In the genomic region with DNA sequence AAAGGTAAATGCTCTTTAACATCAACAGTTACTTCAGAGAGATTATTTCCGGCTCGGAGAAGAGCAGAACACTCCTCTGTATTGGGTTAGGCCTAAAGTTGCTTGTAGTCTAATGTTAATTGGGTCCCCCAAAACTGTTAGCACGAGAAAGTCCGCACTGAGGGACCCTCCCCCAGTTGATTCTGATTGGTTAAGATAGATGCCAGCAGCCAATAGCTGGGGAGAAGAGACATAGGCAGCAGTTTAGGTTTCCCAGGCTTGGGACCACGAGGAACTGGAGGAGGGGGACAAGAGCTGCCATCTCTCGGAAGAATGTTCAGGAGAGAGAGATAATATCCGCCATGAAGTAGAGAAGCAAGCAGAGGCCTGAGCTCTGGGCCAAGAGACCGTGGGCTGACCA, we compare ENCODE assay signal across 8 mouse cellular contexts. TPM values are rescaled to one million over a fixed set of nuclear protein-coding genes. Genes with fewer than 3 reads are reported as not detected.
DNase-seq lines count a peak whose midpoint lies in the region; ATAC-seq and TF ChIP-seq lines count a peak whose summit lies in the region.

No protein-coding gene starts in this region.

- intact Hi-C loops in left cerebral cortex, adult 2 months (cut with DNase I) = loop anchor here (1.0 to 10.0 kb wide), 2 partner anchors 29 to 211 kb away; partner anchors contain the start of gene Noct

- peaks cover 13% of the 10 kb centered on the region; the same call in 1 of the 2 replicates for H3K4me1 ChIP-seq in heart, postnatal 0 days (ENCODE audit: control insufficient read depth, insufficient read depth)
- no peaks in the 10 kb centered on the region for H3K4me1 ChIP-seq in midbrain, embryonic 14.5 days (ENCODE audit: control insufficient read depth, insufficient read depth, low read length)

- 0 out of 2 replicates have a peak, but pooled peaks cover 3% of the 10 kb centered on the region for H3K9me3 ChIP-seq in heart, postnatal 0 days (replicated peaks; ENCODE audit: control insufficient read depth, low read length)
- H3K9me3 ChIP-seq in midbrain, embryonic 14.5 days (ENCODE audit: control insufficient read depth, low read length) = no peaks in the 10 kb centered on the region

- no peaks in the 10 kb centered on the region for H3K36me3 ChIP-seq in heart, postnatal 0 days (replicated peaks; ENCODE audit: control insufficient read depth, insufficient read depth, low read length)
- no peaks in the 10 kb centered on the region for H3K36me3 ChIP-seq in midbrain, embryonic 14.5 days (ENCODE audit: control insufficient read depth, insufficient read depth, low read length)

- TF ChIP-seq CTCF in left cerebral cortex, adult 2 months (IDR thresholded peaks at IDR 0.05) = no peak
- no peak for TF ChIP-seq CTCF in heart, postnatal 0 days (IDR thresholded peaks at IDR 0.05; ENCODE audit: low read depth)

- TF ChIP-seq EP300 in heart, postnatal 0 days (IDR thresholded peaks at IDR 0.05; ENCODE audit: low read depth) = no peak

- ATAC-seq in activated CD4-positive, CD25-positive, alpha-beta regulatory T cell, adult 4 months = peak; percentile 56
- peak; percentile 31; the same call in 1 of the 2 replicates for ATAC-seq in heart, postnatal 0 days (ENCODE audit: insufficient read depth, low read depth)
- ATAC-seq in midbrain, embryonic 14.5 days (ENCODE audit: low FRiP score, low TSS enrichment) = no peak
- no peak for ATAC-seq in megakaryocyte progenitor cell, adult 5-6 weeks (replicated peaks; ENCODE audit: poor library complexity)

- H3K9ac ChIP-seq in heart, postnatal 0 days (replicated peaks; ENCODE audit: low read depth, low read length) = no peak overlapping the region
- no peak overlapping the region for H3K9ac ChIP-seq in midbrain, embryonic 14.5 days (replicated peaks; ENCODE audit: low read length)

- no peaks in the 10 kb centered on the region for H3K27me3 ChIP-seq in heart, postnatal 0 days (ENCODE audit: control insufficient read depth, insufficient read depth, low read length)
- no peaks in the 10 kb centered on the region for H3K27me3 ChIP-seq in midbrain, embryonic 14.5 days (ENCODE audit: control insufficient read depth, insufficient read depth, low read length)

- 0 out of 2 replicates have a peak overlapping the region, but pooled peaks have one; percentile 14 for H3K4me3 ChIP-seq in left cerebral cortex, adult 2 months
- H3K4me3 ChIP-seq in heart, postnatal 0 days (ENCODE audit: low read depth, low read length) = peak overlapping the region; percentile 17
- H3K4me3 ChIP-seq in midbrain, embryonic 14.5 days (replicated peaks; ENCODE audit: low read depth, low read length) = no peak overlapping the region

- 17% methylated on average over 8 of the region's 8 CpGs for WGBS in heart, postnatal 0 days
- 48% methylated on average over 8 of the region's 8 CpGs for WGBS in midbrain, embryonic 14.5 days

- H3K4me2 ChIP-seq in heart, postnatal 0 days (ENCODE audit: low read depth, low read length) = peak overlapping the region; percentile 59
- H3K4me2 ChIP-seq in midbrain, embryonic 14.5 days (ENCODE audit: low read length) = peak overlapping the region; percentile 23

- peak in 1 of 2 experiments; percentile 32 for DNase-seq in left cerebral cortex, adult 2 months (ENCODE audit: extremely low spot score in 1 of 2, low spot score in 2 of 2)
- DNase-seq in left cerebral cortex, adult 11 months (ENCODE audit: low spot score) = no peak
- no peak for DNase-seq in heart, postnatal 0 days (ENCODE audit: low spot score)
- peak; percentile 26 for DNase-seq in midbrain, embryonic 14.5 days
- no peak for DNase-seq in spleen, postnatal 36 days (ENCODE audit: low spot score in 2 of 2)
- no peak for DNase-seq in cerebellum, postnatal 36 days

- peak overlapping the region; percentile 66 for H3K27ac ChIP-seq in left cerebral cortex, adult 2 months
- H3K27ac ChIP-seq in heart, postnatal 0 days (ENCODE audit: low read depth) = peak overlapping the region; percentile 39
- H3K27ac ChIP-seq in midbrain, embryonic 14.5 days (replicated peaks; ENCODE audit: low read depth, low read length) = no peak overlapping the region

RNA-seq across cellular contexts. Expression of gene Noct, which starts 28.5 kb away (rescaled TPM):
- 10 to 100 TPM; 54.1 to 55.2 TPM for total RNA-seq in left cerebral cortex, adult 2 months (2021)
- polyA plus RNA-seq in activated CD4-positive, CD25-positive, alpha-beta regulatory T cell, adult 4 months (2017; shearing (Covaris generic)) = 1 to 10 TPM; 2.2 to 5.3 TPM
- 28.1 and 35.6 TPM in 2 replicates for total RNA-seq in heart, postnatal 0 days (2014; rRNA removed; ENCODE audit: low replicate concordance)
- 8.5 and 11.9 TPM in 2 replicates for polyA plus RNA-seq in heart, postnatal 0 days (2015; fragmentation: Nextera tagmentation; extraction: Ambion mirVana)
- 27.9 and 31.7 TPM in 2 replicates for polyA plus RNA-seq in midbrain, embryonic 14.5 days (2014; fragmentation: Nextera tagmentation; extraction: Ambion mirVana)
- 17.2 and 20.3 TPM in 2 replicates for total RNA-seq in megakaryocyte progenitor cell, adult 5-6 weeks (2015)
- 6.0 and 7.8 TPM in 2 replicates for total RNA-seq in megakaryocyte progenitor cell, adult 5-6 weeks (2017)

Comparison
In these comparisons a context has a peak if more than half of its experiments do, and no peak if none do; other contexts are left out.
1. ATAC-seq: peak in activated CD4-positive, CD25-positive, alpha-beta regulatory T cell, adult 4 months (single experiment) and heart, postnatal 0 days (single experiment); none in midbrain, embryonic 14.5 days (single experiment) and megakaryocyte progenitor cell, adult 5-6 weeks (single experiment).